Mouse (Mus musculus) liver, embryonic 15.5 days (tissue): ENCODE measurements around the gene Tmem246. TPM values are rescaled to one million over a fixed set of nuclear protein-coding genes. Genes with fewer than 3 reads are reported as not detected.
"Not testable (repeated sequence)": the region's sequence is repeated elsewhere in the genome, so short reads cannot be mapped to it uniquely, and the experiment has no call there.

ENCODE experiments used
- ATAC-seq: fragments of 200-750 bp; cut with Nextera tagmentation; 2 replicates; pipeline ENCODE4 v1.8.0; 2017; ENCODE audit warnings: moderate number of reproducible peaks, mild to moderate bottlenecking, moderate library complexity; ENCODE audit not compliant: insufficient read depth
- H3K27ac ChIP-seq: fragments of 300-500 bp; sonication (generic); replicated peaks from 2 replicates; pipeline ENCODE4 v1.5.1; 2015; ENCODE audit warnings: mild to moderate bottlenecking, inconsistent platforms
- H3K27me3 ChIP-seq: fragments of 300-500 bp; sonication (generic); 2 replicates; pipeline ENCODE4 v1.6.1; 2015; ENCODE audit warnings: mild to moderate bottlenecking, inconsistent platforms
- H3K36me3 ChIP-seq: fragments of 300-500 bp; sonication (generic); replicated peaks from 2 replicates; pipeline ENCODE4 v1.6.1; 2015; ENCODE audit warnings: moderate library complexity, mild to moderate bottlenecking, inconsistent platforms
- H3K4me1 ChIP-seq: fragments of 300-500 bp; sonication (generic); replicated peaks from 2 replicates; pipeline ENCODE4 v1.6.1; 2015; ENCODE audit warnings: inconsistent platforms
- H3K4me2 ChIP-seq: fragments of 300-500 bp; sonication (generic); 2 replicates; pipeline ENCODE4 v1.6.1; 2015; ENCODE audit warnings: moderate library complexity, mild to moderate bottlenecking, inconsistent platforms
- H3K4me3 ChIP-seq: fragments of 300-500 bp; sonication (generic); replicated peaks from 2 replicates; pipeline ENCODE4 v1.5.1; 2015; ENCODE audit warnings: mild to moderate bottlenecking, inconsistent platforms
- H3K9ac ChIP-seq: fragments of 300-500 bp; sonication (generic); 2 replicates; pipeline ENCODE4 v1.6.1; 2015; ENCODE audit warnings: moderate library complexity, mild to moderate bottlenecking, inconsistent platforms
- H3K9me3 ChIP-seq: fragments of 300-500 bp; sonication (generic); replicated peaks from 2 replicates; pipeline ENCODE4 v1.6.1; 2016; ENCODE audit warnings: inconsistent platforms
- WGBS: fragments of 180-500 bp; shearing (Covaris S2); methylation state at CpG from one replicate; pipeline ENCODE4 v1.1.7; 2015; ENCODE audit warnings: mixed read lengths; ENCODE audit not compliant: insufficient replicate concordance; 5-methylcytosine and 5-hydroxymethylcytosine counted together
- polyA plus RNA-seq: library from polyadenylated mRNA; unstranded; fragments of >200 nt; fragmentation: Nextera tagmentation; extraction: Ambion mirVana; gene quantifications from 2 replicates; pipeline ENCODE4 v1.2.1, GENCODE M21; 2015

The Tmem246 gene
- 6.7 and 7.2 TPM in 2 replicates for polyA plus RNA-seq

DNA sequence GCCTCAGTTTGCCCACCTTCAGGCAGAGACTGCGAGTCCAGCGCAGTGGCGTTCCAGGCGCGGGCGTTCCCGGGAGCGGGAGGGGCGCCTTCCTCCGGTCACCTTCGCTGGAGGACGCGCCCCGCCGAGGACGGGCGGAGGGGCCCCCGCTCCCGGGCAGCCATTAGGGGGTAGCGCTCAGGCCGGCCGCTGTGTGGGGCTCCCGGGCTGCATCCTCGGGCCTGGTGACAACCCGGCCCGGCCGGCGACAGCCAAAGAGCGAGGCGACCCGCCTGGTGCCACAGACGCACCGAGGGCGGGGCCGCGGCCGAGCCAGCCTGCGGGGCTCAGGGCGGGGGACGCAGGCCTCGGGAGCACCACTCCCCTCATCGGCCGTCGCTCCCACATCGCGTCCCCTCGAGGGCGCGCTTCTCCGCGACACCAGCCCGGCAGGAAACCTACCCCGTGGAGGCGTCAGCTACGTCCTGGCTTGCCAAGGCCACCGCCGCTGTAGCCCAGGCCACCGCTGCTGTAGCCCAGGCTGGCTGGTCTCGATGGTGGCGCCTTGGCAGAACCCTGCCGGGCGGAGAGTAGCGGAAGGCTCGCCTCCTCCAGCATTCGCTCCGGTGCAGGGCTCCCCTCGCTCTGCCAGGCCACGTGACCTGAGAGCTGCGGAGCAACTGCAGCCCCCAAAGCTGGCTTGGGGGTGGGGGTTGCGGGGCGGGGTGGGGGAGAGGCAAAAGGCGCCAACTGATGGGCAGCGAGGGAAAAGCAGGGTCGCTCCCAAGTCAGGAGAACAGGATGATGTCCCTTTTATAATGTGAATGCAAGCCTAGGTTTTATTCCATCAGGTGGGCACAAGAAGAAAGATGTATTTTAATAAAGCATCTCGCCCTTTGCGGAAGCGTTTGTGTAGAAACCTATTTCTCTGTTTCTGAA, at the start of gene Tmem246:
Gene Tmem246 (minus strand): TSS at position 694 of the 918 bp plus-strand sequence.
- peak; percentile 90 for ATAC-seq
- Histone ChIP-seq H3K4me1 (peaks cover 19% of the 10 kb centered on the region), H3K27me3 (peaks cover 6% of the 10 kb centered on the region; the same call in 1 of the 2 replicates), H3K4me3 (peak within 1 kb of the TSS; percentile 77), H3K9ac (peak within 1 kb of the TSS; percentile 66), H3K9me3 (no peaks in the 10 kb centered on the region), H3K27ac (peak within 1 kb of the TSS; percentile 55), H3K36me3 (no peaks in the 10 kb centered on the region), H3K4me2 (peak within 1 kb of the TSS; percentile 88)
- under 1% methylated on average over 74 of the region's 77 CpGs for WGBS

DNA sequence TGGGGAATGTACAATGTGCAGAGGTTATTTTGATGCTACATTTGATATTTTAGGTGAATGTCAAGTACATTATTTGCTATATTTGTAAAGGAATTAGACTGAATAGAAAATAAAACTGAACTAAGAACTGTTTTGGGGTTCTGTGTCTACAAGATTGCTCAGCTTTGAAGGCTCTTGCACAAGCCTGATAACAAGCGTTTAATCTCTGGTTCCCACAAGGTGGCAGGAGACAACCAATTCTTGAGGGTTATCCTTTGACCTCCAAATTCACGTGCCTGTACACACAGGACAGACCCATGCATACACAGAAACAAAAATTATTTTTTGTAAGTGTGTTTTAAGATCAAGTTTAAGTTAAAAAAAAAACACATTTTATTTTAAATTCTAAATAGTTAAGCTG, 42.2 kb upstream of the Tmem246 start:
- no peaks in the 10 kb centered on the region for H3K4me1 ChIP-seq
- peaks cover 79% of the 10 kb centered on the region for H3K36me3 ChIP-seq
- no peaks in the 10 kb centered on the region for H3K9me3 ChIP-seq
- H3K27ac ChIP-seq = no peak overlapping the region
- no peaks in the 10 kb centered on the region for H3K27me3 ChIP-seq
- H3K4me3 ChIP-seq = no peak overlapping the region
- H3K4me2 ChIP-seq = no peak overlapping the region
- peak; percentile 58 for ATAC-seq
- H3K9ac ChIP-seq = no peak overlapping the region
- 19% methylated on average over 2 of the region's 2 CpGs for WGBS

DNA sequence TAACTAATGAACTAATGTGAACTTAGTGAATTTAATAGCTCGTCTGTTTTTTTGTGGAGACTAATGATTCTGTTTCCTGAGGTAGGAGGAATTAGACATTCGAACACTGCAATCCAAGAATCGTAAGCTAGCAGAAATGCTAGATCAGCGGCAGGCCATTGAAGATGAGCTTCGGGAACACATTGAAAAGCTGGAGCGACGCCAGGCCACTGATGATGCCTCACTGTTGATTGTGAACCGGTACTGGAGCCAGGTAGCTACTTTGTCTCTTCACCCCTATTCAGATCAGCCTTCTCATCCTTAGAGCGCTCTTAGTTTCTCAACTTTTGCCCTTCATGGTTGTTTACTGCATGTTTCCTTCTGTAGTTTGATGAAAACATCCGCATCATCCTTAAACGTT, 40.1 kb upstream of the Tmem246 start:
- Histone ChIP-seq H3K9ac (no peak overlapping the region), H3K9me3 (no peaks in the 10 kb centered on the region), H3K27ac (no peak overlapping the region), H3K36me3 (peaks cover 70% of the 10 kb centered on the region), H3K4me3 (no peak overlapping the region), H3K27me3 (no peaks in the 10 kb centered on the region), H3K4me2 (no peak overlapping the region), H3K4me1 (peaks cover 7% of the 10 kb centered on the region; the same call in 1 of the 2 replicates)
- no peak for ATAC-seq
- WGBS = 80% methylated on average over 11 of the region's 11 CpGs

DNA sequence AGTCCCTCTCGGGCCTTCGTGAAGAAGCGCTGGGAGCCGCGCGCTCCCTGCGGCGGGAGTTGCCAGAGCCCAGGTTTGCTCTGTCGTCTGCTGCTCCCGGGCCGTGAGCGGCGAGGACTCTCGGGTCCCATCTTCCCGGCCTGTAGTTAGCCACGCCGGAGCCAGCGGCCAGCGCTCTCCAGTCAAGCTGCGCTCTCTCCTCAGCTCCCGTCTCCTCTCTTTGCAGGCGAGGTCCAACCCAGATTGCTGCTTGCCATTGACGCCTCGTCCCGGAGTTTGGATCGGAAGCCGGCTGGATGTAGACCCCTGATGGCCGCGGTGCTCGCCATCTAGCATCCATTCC, 34.4 kb upstream of the Tmem246 start:
- Histone ChIP-seq H3K9ac (peak overlapping the region; percentile 92), H3K27ac (peak overlapping the region; percentile 91), H3K4me2 (peak overlapping the region; percentile 80), H3K27me3 (no peaks in the 10 kb centered on the region), H3K9me3 (no peaks in the 10 kb centered on the region), H3K4me1 (peaks cover 16% of the 10 kb centered on the region), H3K4me3 (peak overlapping the region; percentile 95), H3K36me3 (peaks cover 31% of the 10 kb centered on the region)
- ATAC-seq = no peak; the same call in 1 of the 2 replicates
- WGBS = under 1% methylated on average over 30 of the region's 30 CpGs

DNA sequence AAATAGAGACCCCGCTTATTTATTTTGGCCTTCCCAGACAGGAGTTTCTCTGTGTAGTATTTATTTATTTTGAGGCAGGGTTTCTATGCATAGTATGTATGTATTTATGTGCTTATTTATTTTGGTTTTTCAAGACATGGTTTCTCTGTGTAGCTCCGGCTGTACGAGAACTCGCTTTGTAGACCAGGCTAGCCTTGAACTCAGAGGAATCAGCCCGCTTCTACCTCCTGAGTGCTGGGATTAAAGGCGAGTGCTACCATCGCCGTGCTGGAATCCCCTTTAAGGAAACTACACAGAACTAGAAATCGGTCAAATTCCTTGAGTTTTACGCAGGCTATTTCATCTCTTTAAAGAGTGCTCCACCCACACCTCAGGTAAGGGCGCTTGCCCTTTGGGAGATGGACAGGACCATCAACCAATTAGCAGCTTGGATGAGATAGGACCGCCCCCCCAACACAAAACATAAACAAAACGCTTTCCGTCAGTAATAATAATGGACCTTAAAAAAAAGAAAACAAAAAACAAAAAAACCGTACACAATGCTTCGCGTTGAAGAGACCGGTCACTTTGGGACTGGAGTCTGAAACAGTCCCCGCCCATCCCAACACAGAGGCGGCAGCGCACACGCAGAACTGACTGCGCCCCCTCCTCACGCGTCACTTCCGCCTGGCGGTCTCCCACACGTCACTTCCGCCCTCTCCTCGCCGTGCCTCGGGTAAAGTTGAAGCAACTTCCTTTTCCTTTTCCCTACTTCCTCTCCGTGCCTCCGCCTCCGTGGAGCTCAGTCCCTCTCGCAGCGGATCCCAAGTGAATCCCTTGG, 33.9 kb upstream of the Tmem246 start, which contains the start of gene Rnf20:
Gene Rnf20 (plus strand): TSS at position 688 of the 820 bp plus-strand sequence.
- peak within 1 kb of the TSS; percentile 91 for H3K27ac ChIP-seq
- peak within 1 kb of the TSS; percentile 92 for H3K9ac ChIP-seq
- H3K4me1 ChIP-seq = peaks cover 17% of the 10 kb centered on the region
- no peaks in the 10 kb centered on the region for H3K27me3 ChIP-seq
- peak within 1 kb of the TSS; percentile 80 for H3K4me2 ChIP-seq
- H3K36me3 ChIP-seq = peaks cover 25% of the 10 kb centered on the region
- no peaks in the 10 kb centered on the region for H3K9me3 ChIP-seq
- 3% methylated on average over 37 of the region's 37 CpGs for WGBS
- peak; percentile 95 for ATAC-seq
- peak within 1 kb of the TSS; percentile 95 for H3K4me3 ChIP-seq

DNA sequence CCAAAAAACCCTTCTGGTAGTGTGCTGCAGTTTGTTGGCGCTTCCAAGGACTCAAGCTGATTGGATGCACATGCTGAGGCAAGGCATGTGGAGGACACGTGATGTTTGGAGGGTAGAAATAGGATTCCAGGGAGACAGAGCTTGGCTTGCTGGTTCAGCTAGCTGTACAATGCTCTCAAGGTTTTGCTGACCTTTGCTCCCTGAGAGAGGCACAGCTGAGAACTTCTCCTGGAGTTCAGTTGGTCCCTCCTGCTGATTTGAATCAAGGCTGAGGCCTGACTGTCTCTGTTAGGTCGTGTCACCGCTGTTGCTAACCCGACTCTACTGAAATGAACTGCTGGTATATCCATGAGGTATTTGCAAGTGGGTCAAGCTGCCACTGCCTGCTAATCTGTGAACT, 31.3 kb upstream of the Tmem246 start:
- Histone ChIP-seq H3K36me3 (no peaks in the 10 kb centered on the region), H3K4me1 (peaks cover 24% of the 10 kb centered on the region), H3K27me3 (no peaks in the 10 kb centered on the region), H3K9me3 (no peaks in the 10 kb centered on the region), H3K4me3 (no peak overlapping the region), H3K9ac (no peak overlapping the region), H3K27ac (no peak overlapping the region), H3K4me2 (no peak overlapping the region)
- no peak for ATAC-seq
- WGBS = 73% methylated on average over 5 of the region's 5 CpGs

DNA sequence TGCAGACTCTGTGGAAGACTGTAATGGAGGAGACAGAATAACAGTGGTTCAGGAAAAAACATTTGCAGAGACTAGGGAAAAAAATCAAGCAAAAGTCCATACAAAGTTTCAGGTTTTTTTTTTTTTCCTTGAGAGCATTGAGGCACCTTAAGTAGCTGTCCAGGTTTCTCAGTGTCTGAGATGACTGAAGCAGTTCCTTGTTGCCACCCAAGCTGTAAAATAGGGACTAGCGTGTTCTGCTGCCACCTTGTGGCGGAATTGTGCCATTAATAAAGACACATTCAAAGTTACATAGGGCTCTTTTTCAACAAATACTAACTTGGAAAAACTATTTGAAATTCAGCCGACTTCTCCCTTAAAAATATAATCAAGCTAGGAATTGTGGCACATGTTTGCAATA, 29.3 kb upstream of the Tmem246 start:
- Histone ChIP-seq H3K4me3 (no peak overlapping the region), H3K36me3 (no peaks in the 10 kb centered on the region), H3K27ac (no peak overlapping the region), H3K9me3 (no peaks in the 10 kb centered on the region), H3K4me1 (peaks cover 13% of the 10 kb centered on the region), H3K4me2 (no peak overlapping the region), H3K9ac (no peak overlapping the region), H3K27me3 (no peaks in the 10 kb centered on the region)
- WGBS = 1% methylated on average over 3 of the region's 3 CpGs
- no peak for ATAC-seq

DNA sequence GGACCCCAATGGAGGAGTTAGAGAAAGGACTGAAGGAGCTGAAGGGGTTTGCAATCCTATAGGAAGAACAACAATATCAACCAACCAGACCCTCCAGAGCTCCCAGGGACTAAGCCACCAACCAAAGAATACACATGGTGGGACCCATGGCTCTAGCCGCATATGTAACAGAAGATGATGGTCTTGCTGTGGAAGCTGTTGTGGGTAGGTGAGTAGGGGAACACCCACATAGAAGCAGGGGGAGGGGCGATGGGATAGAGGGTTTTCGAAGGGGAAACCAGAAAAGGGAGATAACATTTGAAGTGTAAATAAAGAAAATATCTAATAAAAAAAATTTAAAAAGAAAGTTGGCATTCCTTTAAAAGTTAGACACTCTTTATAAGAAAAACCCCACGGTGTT, 27.3 kb upstream of the Tmem246 start:
- not testable (repeated sequence) for H3K27me3 ChIP-seq, H3K4me1 ChIP-seq, H3K27ac ChIP-seq, H3K4me3 ChIP-seq, H3K4me2 ChIP-seq, ATAC-seq, H3K36me3 ChIP-seq, H3K9me3 ChIP-seq, H3K9ac ChIP-seq
- 32% methylated on average over 4 of the region's 4 CpGs for WGBS

DNA sequence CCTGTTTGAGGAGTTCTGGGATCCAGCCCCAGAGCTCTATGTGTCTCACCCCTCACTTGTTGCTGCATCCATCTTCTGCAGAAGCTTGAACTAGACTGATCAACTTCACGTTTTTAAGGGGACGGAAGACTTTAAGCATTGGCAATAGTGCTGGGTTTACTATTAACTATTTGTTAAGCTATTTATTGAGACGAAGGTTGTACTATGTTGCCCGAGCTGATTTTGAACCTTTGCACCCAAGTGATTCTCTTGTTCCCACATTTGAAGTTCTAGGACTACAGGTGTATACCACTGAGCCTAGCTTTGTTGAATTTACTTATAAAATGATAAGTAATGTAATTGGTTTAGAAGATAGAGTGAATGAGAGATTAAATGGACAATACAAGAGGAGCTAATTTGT, 26.2 kb upstream of the Tmem246 start:
- Histone ChIP-seq H3K9ac (no peak overlapping the region), H3K4me2 (no peak overlapping the region), H3K9me3 (no peaks in the 10 kb centered on the region), H3K4me3 (no peak overlapping the region), H3K36me3 (no peaks in the 10 kb centered on the region), H3K27me3 (no peaks in the 10 kb centered on the region), H3K4me1 (peaks cover 8% of the 10 kb centered on the region), H3K27ac (no peak overlapping the region)
- no peak for ATAC-seq
- WGBS = 67% methylated on average over 4 of the region's 4 CpGs

DNA sequence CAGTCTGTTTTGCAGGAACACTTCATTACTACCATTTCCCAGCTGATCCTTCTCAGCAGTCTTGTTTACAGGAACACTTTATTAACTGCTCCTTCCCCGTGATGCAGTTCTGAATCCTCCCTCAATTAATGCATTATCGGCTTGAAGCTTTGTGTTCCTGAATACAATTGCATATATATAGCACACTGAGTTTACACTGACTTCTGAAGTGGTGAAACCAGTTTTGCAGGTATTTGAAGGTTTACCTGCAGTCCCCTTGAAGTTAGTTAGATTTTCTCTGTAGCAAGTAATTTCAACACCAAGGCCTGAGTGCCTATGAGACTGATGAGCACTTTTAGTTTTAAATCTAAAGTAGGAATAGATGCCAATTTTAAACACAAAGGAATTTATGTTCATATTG, 24.6 kb upstream of the Tmem246 start:
- 70% methylated on average over 2 of the region's 2 CpGs for WGBS
- H3K27me3 ChIP-seq = no peaks in the 10 kb centered on the region
- no peak overlapping the region for H3K9ac ChIP-seq
- no peaks in the 10 kb centered on the region for H3K9me3 ChIP-seq
- no peak overlapping the region for H3K27ac ChIP-seq
- no peak for ATAC-seq
- no peak overlapping the region for H3K4me3 ChIP-seq
- no peak overlapping the region for H3K4me2 ChIP-seq
- H3K4me1 ChIP-seq = peaks cover 8% of the 10 kb centered on the region
- no peaks in the 10 kb centered on the region for H3K36me3 ChIP-seq

DNA sequence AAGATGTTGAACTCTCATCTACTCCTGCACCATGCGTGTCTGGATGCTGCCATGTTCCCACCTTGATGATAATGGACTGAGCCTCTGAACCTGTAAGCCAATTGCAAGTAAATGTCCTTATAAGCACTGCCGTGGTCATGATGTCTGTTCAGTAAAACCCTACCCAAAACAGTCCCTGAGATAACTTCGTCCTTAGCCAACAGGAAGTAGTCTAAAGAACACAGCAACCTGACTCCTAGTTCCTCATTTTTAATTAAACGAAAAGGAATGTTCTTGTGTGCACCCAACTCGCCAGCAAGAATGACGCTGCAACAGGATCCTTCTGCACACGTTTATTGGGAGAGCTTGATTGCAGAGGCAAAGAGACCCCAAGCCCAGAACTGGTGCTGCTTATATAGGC, 22.2 kb upstream of the Tmem246 start:
- not testable (repeated sequence) for H3K4me1 ChIP-seq, H3K9me3 ChIP-seq, H3K27me3 ChIP-seq, H3K36me3 ChIP-seq, H3K27ac ChIP-seq, H3K4me3 ChIP-seq, H3K9ac ChIP-seq, H3K4me2 ChIP-seq, ATAC-seq
- WGBS = 42% methylated on average over 7 of the region's 7 CpGs
